Mouse (Mus musculus): ENCODE results near the gene Nog. TPM values are rescaled to one million over a fixed set of nuclear protein-coding genes. Genes with fewer than 3 reads are reported as not detected.

Nog gene
- total and polyA plus RNA-seq, 3 experiments: 0.18 to 0.39 (median 0.20) TPM

DNA sequence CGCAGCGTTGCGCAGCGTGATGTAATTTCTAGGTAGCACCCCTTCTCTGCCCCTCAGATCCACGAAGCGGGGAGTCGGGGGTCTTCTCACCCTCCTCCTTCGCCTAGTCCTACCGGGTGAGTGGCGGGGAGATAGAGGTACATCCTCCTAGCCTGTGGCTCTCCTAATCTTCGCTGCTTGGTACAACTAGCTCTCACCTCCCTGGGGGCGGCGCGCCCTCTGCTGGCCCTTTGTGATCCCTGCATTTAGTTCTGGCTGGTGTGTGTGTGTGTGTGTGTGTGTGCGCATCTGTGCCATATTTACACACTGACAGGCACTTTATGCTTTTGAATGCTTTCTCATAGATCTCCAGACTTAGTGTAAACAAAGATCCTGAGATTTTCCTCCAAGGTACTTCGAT, 1.3 kb upstream of the Nog start:
- Histone ChIP-seq H3K4me3 (no peak overlapping the region), H3K79me2 (replicated peaks; ENCODE audit: control insufficient read depth, insufficient read depth, low read length) (no peaks in the 10 kb centered on the region), H3K27ac (no peak overlapping the region), H3K4me1 (ENCODE audit: control insufficient read depth, insufficient read depth, low read length) (no peaks in the 10 kb centered on the region), H3K9ac (ENCODE audit: low read depth, low read length) (no peak overlapping the region), H3K27me3 (ENCODE audit: control insufficient read depth, insufficient read depth, low read length) (peaks cover 18% of the 10 kb centered on the region), H3K36me3 (ENCODE audit: control insufficient read depth, insufficient read depth, low read length) (no peaks in the 10 kb centered on the region)
- TF ChIP-seq CTCF (IDR thresholded peaks at IDR 0.05): peak; percentile 86
- TF ChIP-seq POLR2A (IDR thresholded peaks at IDR 0.05; ENCODE audit: insufficient read depth, low read depth, low read length): no peak
- 0 out of 2 replicates have a peak, but pooled peaks have one; percentile 82 for TF ChIP-seq EP300 (IDR thresholded peaks at IDR 0.05; ENCODE audit: insufficient read depth, low read depth, low read length)
- WGBS: 2% methylated on average over 16 of the region's 16 CpGs
- intact Hi-C loops (cut with DNase I): loop anchor here (1.0 to 10.0 kb wide), 4 partner anchors 138 to 319 kb away; no protein-coding TSS in a partner anchor
- peak; percentile 80 to 85 for DNase-seq

DNA sequence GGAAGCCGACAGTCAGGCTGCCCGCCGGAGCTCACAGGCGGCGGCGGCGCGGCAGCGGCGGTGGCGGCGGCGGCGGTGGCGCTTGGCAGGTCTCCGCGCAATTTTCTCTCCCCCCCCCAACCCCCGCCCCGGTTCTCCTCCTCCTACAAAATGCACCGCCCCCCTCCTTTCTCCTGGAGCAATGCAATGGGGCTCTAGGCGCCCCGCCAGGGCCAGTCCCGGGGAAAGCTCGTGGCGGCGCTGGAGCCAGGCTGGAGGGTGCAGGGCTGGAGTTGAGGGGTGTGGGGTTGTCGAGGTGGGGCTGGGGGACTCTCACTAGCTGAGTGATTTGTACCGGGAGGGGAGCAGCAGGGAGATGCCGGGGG, 666 bp upstream of the Nog start:
- H3K79me2 ChIP-seq (replicated peaks; ENCODE audit: control insufficient read depth, insufficient read depth, low read length): no peaks in the 10 kb centered on the region
- peak overlapping the region; percentile 56 for H3K4me3 ChIP-seq
- H3K36me3 ChIP-seq (ENCODE audit: control insufficient read depth, insufficient read depth, low read length): no peaks in the 10 kb centered on the region
- intact Hi-C loops (cut with DNase I): loop anchor here (1.0 to 10.0 kb wide), 4 partner anchors 137 to 318 kb away; no protein-coding TSS in a partner anchor
- H3K4me1 ChIP-seq (ENCODE audit: control insufficient read depth, insufficient read depth, low read length): no peaks in the 10 kb centered on the region
- WGBS: 0% methylated on average over 16 of the region's 29 CpGs
- peak overlapping the region; percentile 33 for H3K9ac ChIP-seq (ENCODE audit: low read depth, low read length)
- no peak overlapping the region for H3K27ac ChIP-seq
- TF ChIP-seq EP300 (IDR thresholded peaks at IDR 0.05; ENCODE audit: insufficient read depth, low read depth, low read length): no peak
- no peak for TF ChIP-seq CTCF (IDR thresholded peaks at IDR 0.05)
- TF ChIP-seq POLR2A (IDR thresholded peaks at IDR 0.05; ENCODE audit: insufficient read depth, low read depth, low read length): no peak
- DNase-seq: peak; percentile 72 to 73
- peaks cover 18% of the 10 kb centered on the region for H3K27me3 ChIP-seq (ENCODE audit: control insufficient read depth, insufficient read depth, low read length)

DNA sequence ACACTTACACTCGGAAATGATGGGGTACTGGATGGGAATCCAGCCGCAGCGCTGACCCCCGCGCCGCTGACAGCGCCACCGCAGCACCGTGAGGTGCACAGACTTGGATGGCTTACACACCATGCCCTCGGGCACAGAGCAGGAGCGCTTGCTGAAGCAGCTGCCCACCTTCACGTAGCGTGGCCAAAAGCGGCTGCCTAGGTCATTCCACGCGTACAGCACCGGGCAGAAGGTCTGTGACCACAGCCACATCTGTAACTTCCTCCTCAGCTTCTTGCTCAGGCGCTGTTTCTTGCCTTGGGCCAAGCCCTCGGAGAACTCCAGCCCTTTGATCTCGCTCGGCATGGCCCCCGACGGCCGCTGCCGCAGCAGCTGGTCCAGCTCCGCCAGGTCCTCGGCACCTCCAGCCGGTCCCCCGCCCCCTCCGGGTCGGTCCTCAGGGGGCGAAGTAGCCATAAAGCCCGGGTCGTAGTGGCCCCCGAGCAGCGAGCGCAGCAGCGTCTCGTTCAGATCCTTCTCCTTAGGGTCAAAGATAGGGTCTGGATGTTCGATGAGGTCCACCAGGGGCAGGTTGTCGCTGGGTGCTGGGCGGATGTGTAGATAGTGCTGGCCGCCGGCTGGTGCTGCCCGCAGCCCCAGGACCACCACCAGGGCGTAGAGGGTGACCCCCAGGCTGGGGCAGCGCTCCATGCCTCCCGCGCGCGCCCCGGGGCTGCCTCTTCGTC, 639 bp downstream of the Nog start:
- peak; percentile 10 to 39 for DNase-seq
- H3K27me3 ChIP-seq (ENCODE audit: control insufficient read depth, insufficient read depth, low read length): peaks cover 18% of the 10 kb centered on the region
- intact Hi-C loops (cut with DNase I): loop anchor here (5.0 to 10.0 kb wide), 2 partner anchors 219 to 317 kb away; no protein-coding TSS in a partner anchor

DNA sequence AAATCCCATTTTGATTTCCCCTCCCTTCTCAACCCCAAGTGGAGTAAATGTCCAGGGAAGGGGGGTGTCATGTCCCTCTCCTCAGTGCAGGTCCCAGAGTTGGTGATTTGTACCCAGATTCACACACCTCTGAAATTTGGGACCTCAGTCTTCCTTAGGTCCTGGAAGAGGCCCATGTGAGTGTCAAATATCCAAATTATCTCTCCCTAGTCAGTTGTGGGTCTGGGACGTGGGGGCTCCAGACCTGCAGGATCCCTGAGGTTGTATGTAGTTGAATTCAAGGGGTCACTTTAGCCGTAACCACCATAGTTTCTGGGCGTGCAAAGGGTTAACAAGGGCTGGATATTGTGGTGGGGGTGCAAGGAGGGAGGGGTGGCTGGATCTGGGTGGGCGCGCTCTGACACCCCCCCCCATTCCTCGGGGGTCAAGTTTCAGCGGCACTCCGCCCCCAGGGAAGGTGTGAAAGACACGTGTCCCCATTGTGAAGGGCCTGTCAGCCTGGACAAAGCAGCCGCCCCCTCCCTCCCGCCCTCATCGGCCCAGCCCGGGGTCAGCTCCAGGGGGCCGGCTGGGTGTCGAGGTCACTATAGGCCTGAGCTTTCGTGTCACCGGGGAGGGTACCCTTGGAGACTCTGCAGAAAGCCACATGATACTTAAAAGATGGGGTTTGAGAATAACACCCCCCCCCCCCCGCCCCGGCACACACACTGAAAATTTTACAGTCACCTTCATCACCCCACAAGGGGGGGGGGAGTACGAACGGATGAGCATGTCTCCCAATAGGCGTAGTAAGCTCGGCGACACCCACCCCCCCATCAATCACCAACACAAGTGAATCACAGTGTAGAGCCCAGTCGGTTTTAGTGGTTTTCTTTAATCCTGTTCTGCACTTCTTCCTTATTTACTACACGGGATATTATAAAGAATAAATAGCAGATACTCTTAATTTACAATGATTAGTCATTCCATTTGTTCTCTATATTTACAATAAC, 2.1 kb downstream of the Nog start:
- TF ChIP-seq CTCF (IDR thresholded peaks at IDR 0.05) (no peak), POLR2A (IDR thresholded peaks at IDR 0.05; ENCODE audit: insufficient read depth, low read depth, low read length) (no peak), EP300 (IDR thresholded peaks at IDR 0.05; ENCODE audit: insufficient read depth, low read depth, low read length) (no peak)
- H3K79me2 ChIP-seq (replicated peaks; ENCODE audit: control insufficient read depth, insufficient read depth, low read length): no peaks in the 10 kb centered on the region
- intact Hi-C loops (cut with DNase I): loop anchor here (5.0 to 10.0 kb wide), 2 partner anchors 218 to 315 kb away; no protein-coding TSS in a partner anchor
- no peaks in the 10 kb centered on the region for H3K36me3 ChIP-seq (ENCODE audit: control insufficient read depth, insufficient read depth, low read length)
- no peaks in the 10 kb centered on the region for H3K4me1 ChIP-seq (ENCODE audit: control insufficient read depth, insufficient read depth, low read length)
- no peak overlapping the region for H3K27ac ChIP-seq
- no peak for DNase-seq
- H3K9ac ChIP-seq (ENCODE audit: low read depth, low read length): no peak overlapping the region
- H3K4me3 ChIP-seq: no peak overlapping the region
- WGBS: 6% methylated on average over 23 of the region's 26 CpGs
- H3K27me3 ChIP-seq (ENCODE audit: control insufficient read depth, insufficient read depth, low read length): peaks cover 16% of the 10 kb centered on the region

More for the DNA sequence above, 639 bp downstream of the Nog start:
- Histone ChIP-seq H3K4me3 (peak overlapping the region; percentile 56), H3K36me3 (ENCODE audit: control insufficient read depth, insufficient read depth, low read length) (no peaks in the 10 kb centered on the region), H3K79me2 (replicated peaks; ENCODE audit: control insufficient read depth, insufficient read depth, low read length) (no peaks in the 10 kb centered on the region), H3K27ac (no peak overlapping the region), H3K4me1 (ENCODE audit: control insufficient read depth, insufficient read depth, low read length) (no peaks in the 10 kb centered on the region), H3K9ac (ENCODE audit: low read depth, low read length) (peak overlapping the region; percentile 33; the same call in 1 of the 2 replicates)
- WGBS: 2% methylated on average over 53 of the region's 53 CpGs
- TF ChIP-seq CTCF (IDR thresholded peaks at IDR 0.05) (no peak), EP300 (IDR thresholded peaks at IDR 0.05; ENCODE audit: insufficient read depth, low read depth, low read length) (no peak), POLR2A (IDR thresholded peaks at IDR 0.05; ENCODE audit: insufficient read depth, low read depth, low read length) (no peak)

DNA sequence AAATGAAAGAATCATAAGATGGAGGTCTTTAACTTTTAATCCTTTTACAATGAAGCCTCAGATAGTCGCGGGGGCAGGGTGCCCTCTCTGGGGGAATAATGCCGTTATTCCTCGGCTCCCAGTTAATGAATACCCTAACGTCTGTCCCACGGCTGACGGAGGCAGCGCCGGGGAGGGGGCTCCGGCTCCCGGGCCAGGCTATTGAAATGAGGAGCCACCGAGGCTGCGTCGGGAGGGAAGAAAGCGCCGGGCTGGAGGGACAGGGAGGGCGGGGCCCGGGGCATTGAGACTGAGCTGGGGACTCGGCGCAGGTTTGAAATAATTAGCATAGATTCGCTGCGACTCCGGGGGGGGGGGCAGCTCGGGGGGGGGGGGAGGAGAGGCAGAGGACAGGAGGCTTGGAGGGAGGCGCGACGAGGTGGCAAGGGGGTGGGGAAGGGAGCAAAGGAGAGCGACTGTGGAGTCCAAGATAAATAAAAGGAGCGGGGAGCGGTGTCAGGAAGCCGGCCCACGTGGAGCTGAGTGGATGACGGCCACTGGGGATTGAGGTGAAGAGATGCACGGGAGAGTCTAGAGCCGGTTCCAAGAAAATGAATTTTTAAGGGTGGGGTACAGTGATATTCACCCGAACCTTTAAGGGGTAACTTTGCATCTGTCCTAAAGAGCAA, 2.9 kb downstream of the Nog start:
- WGBS: 1% methylated on average over 31 of the region's 36 CpGs
- H3K4me1 ChIP-seq (ENCODE audit: control insufficient read depth, insufficient read depth, low read length): no peaks in the 10 kb centered on the region
- TF ChIP-seq EP300 (IDR thresholded peaks at IDR 0.05; ENCODE audit: insufficient read depth, low read depth, low read length) (no peak), CTCF (IDR thresholded peaks at IDR 0.05) (no peak), POLR2A (IDR thresholded peaks at IDR 0.05; ENCODE audit: insufficient read depth, low read depth, low read length) (no peak)
- H3K27ac ChIP-seq: no peak overlapping the region
- H3K27me3 ChIP-seq (ENCODE audit: control insufficient read depth, insufficient read depth, low read length): peaks cover 16% of the 10 kb centered on the region
- no peaks in the 10 kb centered on the region for H3K36me3 ChIP-seq (ENCODE audit: control insufficient read depth, insufficient read depth, low read length)
- H3K9ac ChIP-seq (ENCODE audit: low read depth, low read length): no peak overlapping the region
- intact Hi-C loops (cut with DNase I): no loop called here
- H3K79me2 ChIP-seq (replicated peaks; ENCODE audit: control insufficient read depth, insufficient read depth, low read length): no peaks in the 10 kb centered on the region
- peak overlapping the region; percentile 37 for H3K4me3 ChIP-seq
- DNase-seq: no peak
